In the genomic region with DNA sequence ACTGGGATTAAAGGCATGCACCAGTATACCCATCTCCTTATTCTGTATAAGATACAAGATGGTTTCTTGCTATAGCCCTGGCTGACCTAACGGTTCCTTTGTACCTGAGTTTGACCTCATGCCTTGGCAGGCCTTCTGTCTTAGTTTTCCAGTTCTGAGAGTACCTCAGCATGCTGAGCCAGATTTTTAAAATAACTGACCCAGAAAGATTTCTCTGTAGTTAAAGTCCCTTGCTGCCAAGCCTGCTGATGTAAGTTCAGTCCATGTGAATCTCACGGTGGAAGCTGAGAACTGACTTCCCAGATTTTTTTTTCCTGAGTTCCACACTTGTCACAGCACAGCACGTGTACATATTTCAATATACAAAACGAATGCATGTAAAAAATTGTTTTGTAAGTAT, we compare ENCODE assay signal across 10 mouse cellular contexts.
"Had no signal": no experiment of that assay in that cellular context is flagged by ENCODE, and none has a peak within 500 bp of the region (broad histone marks: within the 10 kb centered on the region; RNA-seq: fewer than 3 reads in every experiment).

No protein-coding gene starts in this region.

- DNase-seq: kidney, postnatal 25 days; layer of hippocampus, adult 9-11 months; liver, embryonic 13.5 days; lung, adult 2 months; lung, postnatal 14 days; lung, postnatal 4 days; midbrain, embryonic 14.5 days; thymus, adult 2 months; thymus, postnatal 14 days; thymus, postnatal 4 days had no signal
